Mouse (Mus musculus) ES-E14 (cell line): ENCODE measurements around the gene Ero1l. TPM values are rescaled to one million over a fixed set of nuclear protein-coding genes. Genes with fewer than 3 reads are reported as not detected.
A peak's percentile ranks its signal among the peaks of the same experiment; 100 is the strongest.

Experiments
- DNase-seq: peaks from one replicate; pipeline ENCODE4 v3.0.0-alpha.2; 2013; ENCODE audit warnings: low read depth, low spot score
- H3K27ac ChIP-seq: 2 replicates; pipeline ENCODE4 v1.5.1; 2012; ENCODE audit warnings: low read depth, mild to moderate bottlenecking, low read length, moderate library complexity, mixed read lengths; ENCODE audit not compliant: poor library complexity, insufficient read depth, severe bottlenecking
- H3K36me3 ChIP-seq: 2 replicates; pipeline ENCODE4 v1.6.1; 2012; ENCODE audit warnings: mild to moderate bottlenecking, low read length, moderate library complexity, mixed read lengths; ENCODE audit not compliant: control insufficient read depth, poor library complexity, insufficient read depth, severe bottlenecking
- H3K4me1 ChIP-seq, 2 experiments: fragments of 150-350 bp in 1 of 2; sonication (generic) in 1 of 2; 2 replicates each; pipeline ENCODE4 v1.6.1; 2012; ENCODE audit warnings: low read length in 2 of 2, mild to moderate bottlenecking in 1 of 2, mixed read lengths in 1 of 2; ENCODE audit not compliant: control insufficient read depth in 2 of 2, insufficient read depth in 2 of 2, poor library complexity in 1 of 2
- H3K4me3 ChIP-seq, 2 experiments: fragments of 150-350 bp in 1 of 2; sonication (generic) in 1 of 2; 2 replicates each; pipeline ENCODE4 v1.5.1; 2012; ENCODE audit warnings: low read length in 2 of 2, low read depth in 1 of 2, mild to moderate bottlenecking in 1 of 2, mixed read lengths in 1 of 2; ENCODE audit not compliant: insufficient read depth in 1 of 2, poor library complexity in 1 of 2, severe bottlenecking in 1 of 2
- H3K9ac ChIP-seq: 2 replicates; pipeline ENCODE4 v1.6.1; 2012; ENCODE audit warnings: low read depth, mild to moderate bottlenecking, low read length, mixed read lengths; ENCODE audit not compliant: poor library complexity, insufficient read depth, severe bottlenecking
- H3K9me3 ChIP-seq: fragments of 150-350 bp; sonication (generic); 2 replicates; pipeline ENCODE4 v1.6.1; 2012; ENCODE audit warnings: low read depth, mild to moderate bottlenecking, low read length; ENCODE audit not compliant: control insufficient read depth, insufficient read depth
- CHD2 ChIP-seq: IDR thresholded peaks from 2 replicates; pipeline ENCODE4 v1.6.1; 2014; ENCODE audit warnings: mild to moderate bottlenecking, low read depth, low read length, inconsistent platforms
- HCFC1 ChIP-seq: IDR thresholded peaks from 2 replicates; pipeline ENCODE4 v1.6.1; 2012; ENCODE audit warnings: low read length, inconsistent platforms, borderline replicate concordance; ENCODE audit not compliant: insufficient read depth
- MAFK ChIP-seq: IDR thresholded peaks from 2 replicates; pipeline ENCODE4 v1.6.1; 2014; ENCODE audit warnings: mild to moderate bottlenecking, low read depth, low read length, inconsistent platforms; ENCODE audit not compliant: insufficient read depth
- ZC3H11A ChIP-seq: IDR thresholded peaks from 2 replicates; pipeline ENCODE4 v1.6.1; 2012; ENCODE audit warnings: low read depth, mild to moderate bottlenecking, inconsistent platforms, low read length, borderline replicate concordance
- ZNF384 ChIP-seq: IDR thresholded peaks from 2 replicates; pipeline ENCODE4 v1.6.1; 2012; ENCODE audit warnings: low read depth, low read length, inconsistent platforms
- in situ Hi-C, 2 experiments: fragments of 600-800 bp; cut with MboI; formaldehyde crosslinking; loops; one replicate each; pipeline ENCODE4 v1.15.1; 2025; ENCODE audit warnings: low sequenced_read_pairs in 2 of 2, inconsistent platforms in 1 of 2; ENCODE audit not compliant: unreplicated experiment in 2 of 2
- total RNA-seq: library from RNA; depleted of rRNA; stranded (reverse); fragments of 300-350 nt; gene quantifications from 2 replicates; pipeline ENCODE4 v1.2.3, GENCODE M21; 2012

Ero1l gene
- total RNA-seq, 1 experiment = 34.5 TPM

- Histone ChIP-seq H3K4me1 (no peaks in the 10 kb centered on the region), H3K9ac (no peak overlapping the region), H3K9me3 (no peaks in the 10 kb centered on the region), H3K4me3 (no peak overlapping the region), H3K27ac (no peak overlapping the region), H3K36me3 (no peaks in the 10 kb centered on the region)
- in situ Hi-C loops = no loop called here
- TF ChIP-seq ZC3H11A = no peak
- no peak for TF ChIP-seq MAFK
- TF ChIP-seq ZNF384 = no peak
- no peak for DNase-seq
Measured at GRCm38 (mm10) chr14:45282066-45282465, 36.5 kb downstream of the Ero1l start.

GRCm38 (mm10) chr14:45275816-45276215 is 42.8 kb downstream of the Ero1l start:
- in situ Hi-C loops = no loop called here
- no peak overlapping the region for H3K9ac ChIP-seq
- no peaks in the 10 kb centered on the region for H3K4me1 ChIP-seq
- H3K9me3 ChIP-seq = no peaks in the 10 kb centered on the region
- H3K27ac ChIP-seq = no peak overlapping the region
- no peaks in the 10 kb centered on the region for H3K36me3 ChIP-seq
- no peak for DNase-seq
- no peak overlapping the region for H3K4me3 ChIP-seq
- TF ChIP-seq ZC3H11A (no peak), CHD2 (no peak), MAFK (no peak), HCFC1 (no peak), ZNF384 (no peak)

DNA sequence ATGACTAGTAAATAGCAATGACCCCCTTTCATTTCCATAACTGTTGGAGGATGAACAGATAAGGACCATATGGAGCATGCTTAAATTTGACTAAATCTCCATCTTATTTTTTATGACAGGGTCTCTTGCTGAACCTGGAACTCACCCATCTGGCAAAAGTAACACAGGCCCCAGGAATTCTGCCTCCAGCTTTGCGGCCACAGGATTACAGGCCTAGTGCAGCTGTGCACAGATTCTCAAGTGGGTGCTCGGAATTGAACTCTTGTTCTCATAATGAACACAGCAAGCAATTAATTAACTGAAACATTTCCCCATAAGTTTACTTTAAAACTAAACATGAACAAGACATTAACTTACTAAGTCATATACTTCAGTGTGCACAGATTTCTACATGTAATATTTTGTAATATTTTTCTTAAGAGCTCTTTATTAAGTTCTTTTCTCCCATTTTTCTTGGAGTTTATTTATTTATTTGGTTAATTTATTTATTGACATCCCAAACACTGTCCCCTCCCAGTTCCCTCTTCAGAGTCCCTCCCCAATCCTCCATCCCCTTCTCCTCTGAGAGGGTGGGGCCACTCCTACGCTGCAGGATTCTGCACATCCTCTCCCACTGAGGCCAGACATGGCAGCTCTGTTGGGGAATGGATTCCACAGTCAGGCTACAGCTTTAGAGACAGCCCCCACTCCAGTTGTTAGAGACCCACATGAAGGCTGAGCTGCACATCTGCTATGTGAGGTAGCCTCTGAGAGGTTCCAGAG is 54.6 kb downstream of the Ero1l start:
- in situ Hi-C loops = no loop called here
- no peak for DNase-seq
- TF ChIP-seq ZNF384 = no peak
- TF ChIP-seq ZC3H11A = no peak
- no peak for TF ChIP-seq HCFC1
- TF ChIP-seq CHD2 = no peak
- no peak for TF ChIP-seq MAFK
- no peak overlapping the region for H3K27ac ChIP-seq
- H3K4me1 ChIP-seq = no peaks in the 10 kb centered on the region
- H3K9me3 ChIP-seq = no peaks in the 10 kb centered on the region
- no peak overlapping the region for H3K9ac ChIP-seq
- no peaks in the 10 kb centered on the region for H3K36me3 ChIP-seq
- H3K4me3 ChIP-seq = no peak overlapping the region

GRCm38 (mm10) chr14:45251548-45252076 is 67.0 kb downstream of the Ero1l start:
- TF ChIP-seq CHD2 (no peak), MAFK (peak; percentile 100)
- Histone ChIP-seq H3K4me3 (no peak overlapping the region), H3K36me3 (no peaks in the 10 kb centered on the region), H3K4me1 (no peaks in the 10 kb centered on the region), H3K27ac (no peak overlapping the region), H3K9ac (no peak overlapping the region), H3K9me3 (no peaks in the 10 kb centered on the region)
- in situ Hi-C loops = no loop called here
- DNase-seq = no peak

DNA sequence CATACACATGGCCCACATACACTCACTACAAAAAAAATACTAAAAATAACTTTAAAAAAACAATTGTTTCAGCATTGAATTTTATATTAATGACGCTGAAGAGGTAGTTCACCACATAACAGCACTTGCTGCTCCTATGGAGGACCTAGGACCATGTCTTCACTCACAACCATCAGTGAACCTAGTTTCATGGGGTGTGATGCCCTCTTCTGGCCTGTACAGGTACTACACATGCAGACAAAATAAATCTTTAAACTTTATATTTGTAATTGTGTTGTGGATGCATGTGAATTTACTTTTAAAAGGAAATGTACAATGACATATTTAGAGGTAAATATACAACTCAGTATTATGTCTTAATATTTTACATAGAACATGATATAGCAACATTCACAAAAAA is 77.0 kb downstream of the Ero1l start:
- in situ Hi-C loops = no loop called here
- Histone ChIP-seq H3K4me1 (no peaks in the 10 kb centered on the region), H3K36me3 (no peaks in the 10 kb centered on the region), H3K27ac (no peak overlapping the region), H3K4me3 (no peak overlapping the region), H3K9me3 (no peaks in the 10 kb centered on the region), H3K9ac (no peak overlapping the region)
- TF ChIP-seq MAFK (no peak), ZC3H11A (peak; percentile 43; the same call in 1 of the 2 replicates), CHD2 (no peak), HCFC1 (no peak)
- peak; percentile 16 for DNase-seq
